Mouse (Mus musculus) lung, postnatal 0 days (tissue): ENCODE results near the gene Syf2.

Experiments used
- CTCF ChIP-seq: IDR thresholded peaks from 2 replicates; pipeline ENCODE4 v1.5.1; 2016; ENCODE audit warnings: antibody characterized with exemption, mild to moderate bottlenecking
- EP300 ChIP-seq: IDR thresholded peaks from 2 replicates; pipeline ENCODE4 v1.6.1; 2016; ENCODE audit warnings: antibody characterized with exemption, mild to moderate bottlenecking, control low read depth

GRCm38 (mm10) chr4:134917194-134917593 is 13.5 kb upstream of the Syf2 start:
- TF ChIP-seq CTCF (no peak), EP300 (no peak)
